Mouse (Mus musculus) cerebellum, adult 8-10 months (tissue): ENCODE measurements around the gene Tyro3.

ENCODE experiments used
- DNase-seq: peaks from one replicate; pipeline ENCODE4 v3.0.0; 2022

Tyro3 gene

GRCm38 (mm10) chr2:119864484-119864883, 67.0 kb downstream of the Tyro3 start:
- DNase-seq, result no peak
